Mouse (Mus musculus): Measurements from ENCODE around the gene Dok1.

Dok1 gene

DNA sequence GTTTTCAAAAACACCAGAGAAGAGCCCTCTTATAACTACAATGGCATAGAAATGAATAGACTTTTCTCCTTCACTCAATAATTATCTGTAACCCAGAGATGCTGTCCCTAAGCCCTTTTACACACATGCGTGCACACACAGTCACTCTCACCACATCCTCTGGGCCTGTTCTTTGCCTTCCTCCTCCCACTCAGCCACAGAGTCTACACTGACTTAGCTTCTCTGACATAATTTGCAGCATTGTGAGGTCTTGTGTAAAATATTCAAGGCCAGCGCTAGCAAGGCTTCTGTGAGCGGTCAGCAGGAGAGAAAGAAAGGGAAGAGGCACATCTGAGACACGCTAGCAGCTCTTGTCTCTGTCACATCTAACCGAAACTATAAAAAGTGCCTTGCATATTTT is 19.8 kb downstream of the Dok1 start:
- no peak for DNase-seq

DNA sequence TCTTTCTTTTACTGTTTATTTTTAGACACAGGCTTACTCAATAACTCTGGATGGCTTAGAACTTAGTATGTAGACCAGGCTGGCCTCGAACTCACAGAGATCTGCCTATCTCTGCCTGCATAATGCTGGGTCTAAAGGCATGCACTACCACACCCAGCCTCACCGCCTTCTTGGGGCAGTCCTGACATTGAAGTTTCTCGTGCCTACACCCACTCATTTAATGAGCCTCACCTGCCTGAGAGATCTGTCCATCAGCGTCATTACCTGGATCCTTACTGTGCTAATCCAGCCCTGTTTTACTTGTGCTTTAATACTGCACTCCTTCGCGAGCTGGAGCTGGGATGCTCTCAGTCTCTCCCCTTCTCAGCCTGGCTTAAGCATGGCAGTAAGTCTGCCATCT is 21.5 kb downstream of the Dok1 start:
- no peak for DNase-seq

DNA sequence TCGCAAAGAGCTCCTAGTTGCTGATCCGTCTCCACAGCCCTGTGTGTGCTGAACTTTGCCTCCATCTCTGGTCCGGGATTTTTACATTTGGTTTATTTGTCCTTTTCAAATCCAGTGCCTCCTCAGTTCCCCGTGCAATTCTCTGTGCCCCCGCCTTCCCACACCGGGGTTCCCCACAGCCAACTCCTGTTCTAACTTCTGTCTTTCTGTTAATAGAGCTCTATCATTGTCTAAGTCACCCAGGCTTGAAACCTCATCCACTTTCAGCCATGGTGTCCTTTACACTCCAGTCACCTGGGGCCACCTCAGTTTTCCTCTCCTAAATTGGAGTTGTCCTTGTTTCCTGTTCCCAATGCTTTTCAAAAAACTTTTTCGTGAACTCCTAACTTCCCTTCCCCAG is 22.0 kb downstream of the Dok1 start:
- DNase-seq, result no peak

DNA sequence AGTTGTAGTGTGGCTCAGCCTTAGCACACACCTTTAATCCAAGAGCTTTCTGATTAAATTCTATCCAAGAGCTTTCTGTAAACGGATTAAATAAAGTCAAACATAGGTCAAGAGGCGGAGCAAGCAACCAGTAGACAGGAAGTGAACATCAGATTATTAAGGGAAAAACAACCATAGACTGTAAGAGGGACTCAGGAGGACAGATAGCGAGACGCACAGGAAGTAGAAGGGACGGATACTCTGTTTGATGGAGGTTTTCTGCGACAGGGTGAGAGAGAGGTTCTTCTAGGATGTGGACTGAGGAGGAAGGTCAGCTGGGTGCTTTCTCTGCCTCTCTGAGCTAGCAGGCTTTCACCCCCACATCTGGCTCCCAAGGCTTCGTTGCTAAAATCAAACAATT is 23.3 kb downstream of the Dok1 start:
- no peak for DNase-seq

DNA sequence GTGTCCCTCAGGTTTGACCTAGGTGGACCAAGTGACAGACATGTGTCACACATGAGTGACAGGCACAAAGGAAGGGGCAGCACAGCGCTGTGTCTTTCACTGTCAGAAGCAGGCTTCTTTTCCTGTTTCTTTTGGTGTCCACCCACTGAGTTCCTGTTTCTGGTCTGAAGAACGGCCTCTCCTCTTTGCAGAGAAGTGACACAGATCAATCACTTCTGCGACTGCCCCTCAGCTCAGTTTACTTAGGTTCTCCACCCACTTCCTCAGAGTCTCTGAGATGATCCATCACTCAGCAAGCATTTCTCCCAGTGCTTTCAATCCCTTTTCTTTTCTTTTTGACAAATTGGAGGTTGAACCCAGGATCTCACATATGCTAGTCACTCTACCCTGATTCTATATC is 24.6 kb downstream of the Dok1 start:
- peak; percentile 60 for DNase-seq

DNA sequence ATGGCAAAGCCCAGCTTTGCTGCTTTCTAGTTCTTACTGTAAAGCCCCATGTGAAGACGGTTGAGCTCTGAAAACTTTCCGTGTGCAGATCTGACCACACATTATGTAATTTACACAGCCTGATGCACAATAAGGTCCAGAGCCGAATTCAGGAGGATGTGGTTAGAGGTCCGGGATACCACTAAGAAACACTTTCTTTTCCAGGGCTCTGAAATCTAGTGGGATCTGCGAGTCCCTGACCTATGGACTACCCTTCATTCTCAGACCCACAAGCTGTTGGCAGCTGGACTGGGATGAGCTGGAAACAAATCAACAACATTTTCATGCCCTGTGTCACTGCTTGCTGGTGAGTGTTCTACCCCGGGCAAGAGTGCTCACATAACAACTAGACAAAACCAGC is 27.2 kb downstream of the Dok1 start:
- no peak for DNase-seq

DNA sequence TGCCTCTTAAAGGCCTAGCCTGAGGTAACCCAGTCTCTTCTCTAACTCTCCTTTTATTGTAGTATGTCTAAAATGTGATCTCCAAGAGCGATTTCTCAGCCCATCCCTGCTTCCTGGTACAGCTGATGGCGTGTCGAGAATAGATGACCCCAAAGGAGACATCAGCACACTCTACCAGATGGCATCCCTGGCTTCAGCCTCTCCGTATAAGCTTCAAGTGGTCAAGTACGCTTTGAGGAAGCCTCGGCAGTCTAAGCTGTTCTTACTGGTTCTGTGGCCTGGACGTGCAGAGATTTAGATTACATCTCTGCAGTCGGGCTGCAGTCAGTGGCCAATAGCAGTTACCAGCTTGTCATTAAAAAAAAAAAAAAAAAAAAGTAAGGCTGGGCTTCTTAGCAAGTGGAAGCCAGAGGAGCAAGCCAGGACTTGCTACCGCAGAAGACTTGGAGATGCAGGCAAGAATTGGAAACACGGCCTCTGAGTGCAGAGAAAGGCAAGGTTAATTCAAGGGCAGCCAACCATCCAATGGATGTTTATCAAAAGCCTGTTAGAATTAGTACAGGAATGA is 27.7 kb downstream of the Dok1 start:
- no peak for DNase-seq

DNA sequence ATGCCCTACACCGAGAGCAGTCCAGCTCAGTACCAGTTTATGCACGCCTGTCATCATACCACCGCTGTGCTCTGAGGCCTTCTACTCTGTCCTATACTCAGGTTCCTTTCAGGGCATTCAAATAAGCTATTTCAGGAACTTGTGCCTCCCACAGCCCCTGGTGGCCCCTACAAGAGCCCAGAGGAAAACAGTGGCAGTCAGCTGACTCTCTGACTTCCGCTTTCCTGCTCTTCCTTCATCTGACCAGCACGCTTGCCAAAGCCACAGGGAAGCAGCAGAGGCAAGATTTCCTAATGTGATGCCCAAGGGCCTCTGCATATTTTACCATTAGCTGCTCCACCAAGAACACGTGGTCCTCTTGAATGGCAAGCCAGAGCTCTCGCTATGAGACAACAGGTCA is 28.4 kb downstream of the Dok1 start:
- DNase-seq, result peak; percentile 58

DNA sequence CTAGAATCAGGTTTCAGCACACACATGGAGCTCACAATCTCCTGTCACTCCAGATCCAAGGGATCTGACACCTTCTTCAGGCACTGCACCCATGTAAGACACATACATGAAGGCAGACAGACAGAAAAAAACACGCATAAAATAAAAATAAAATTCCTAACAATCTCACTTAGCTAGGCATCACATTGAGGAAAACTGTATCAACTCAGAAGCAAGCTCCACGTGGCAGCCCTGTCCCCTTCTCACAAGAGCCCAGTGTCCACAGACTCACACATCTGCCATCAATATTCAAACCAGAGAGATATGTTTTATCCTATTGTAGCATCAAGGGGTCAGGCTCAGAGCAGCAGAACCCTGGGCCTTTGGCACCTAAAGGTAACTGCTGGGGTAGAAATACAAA is 29.0 kb downstream of the Dok1 start:
- DNase-seq, result no peak

DNA sequence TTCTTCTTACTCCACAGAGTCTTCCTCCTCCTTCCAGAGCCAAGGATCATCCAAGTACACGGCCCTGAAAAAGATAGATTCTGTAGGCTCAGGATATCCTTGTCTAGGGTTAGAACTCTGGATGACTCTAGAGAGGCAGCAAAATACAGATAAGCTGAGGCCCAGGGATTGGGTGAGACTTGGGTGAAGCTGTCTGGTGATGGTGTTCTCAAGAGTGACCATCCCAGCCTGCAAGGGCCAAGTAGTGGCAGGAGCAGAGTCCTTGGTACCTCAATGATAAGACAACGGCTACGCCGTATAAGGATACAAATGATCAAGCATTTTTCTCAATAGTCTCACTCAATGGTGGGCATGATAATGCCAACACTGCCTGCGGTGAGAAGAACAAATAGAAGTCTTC is 29.4 kb downstream of the Dok1 start:
- no peak for DNase-seq

DNA sequence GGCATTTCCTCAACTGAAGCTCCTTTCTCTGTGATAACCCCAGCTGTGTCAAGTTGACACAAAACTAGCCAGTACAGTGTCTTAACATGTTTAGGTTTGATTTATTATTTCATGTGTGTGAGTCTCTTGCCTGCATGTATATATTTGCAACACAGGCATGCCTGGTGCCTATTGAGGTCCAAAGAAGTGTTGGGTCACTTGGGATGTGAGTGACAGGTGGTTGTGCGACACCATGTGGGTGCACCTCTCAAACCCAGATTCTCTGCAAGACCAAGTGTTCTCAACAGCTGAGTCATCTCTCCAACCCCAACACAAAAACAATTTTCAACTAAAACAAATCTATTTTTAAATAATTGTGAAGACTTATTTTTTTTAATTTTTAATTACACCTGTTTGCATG is 30.2 kb downstream of the Dok1 start:
- no peak for DNase-seq

DNA sequence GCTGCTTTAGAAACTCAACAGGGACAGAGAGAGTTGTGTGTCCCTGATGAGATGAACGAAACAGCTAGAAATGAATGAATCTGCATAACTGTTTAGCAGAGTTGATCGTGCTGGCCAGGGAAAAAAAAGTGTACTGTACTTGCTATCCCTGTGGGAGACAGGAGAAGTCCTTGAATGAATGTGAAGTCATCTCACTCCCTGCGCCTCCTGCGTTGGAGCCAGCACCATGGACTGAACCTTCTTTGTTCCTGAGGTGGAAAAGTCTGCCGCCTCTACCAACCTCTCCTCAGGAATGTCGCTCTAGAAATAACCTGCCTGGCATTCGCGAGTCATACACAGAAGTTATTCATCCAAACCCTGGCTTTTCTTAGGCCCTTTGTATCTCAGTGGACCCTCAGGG is 33.3 kb downstream of the Dok1 start:
- DNase-seq, result no peak

DNA sequence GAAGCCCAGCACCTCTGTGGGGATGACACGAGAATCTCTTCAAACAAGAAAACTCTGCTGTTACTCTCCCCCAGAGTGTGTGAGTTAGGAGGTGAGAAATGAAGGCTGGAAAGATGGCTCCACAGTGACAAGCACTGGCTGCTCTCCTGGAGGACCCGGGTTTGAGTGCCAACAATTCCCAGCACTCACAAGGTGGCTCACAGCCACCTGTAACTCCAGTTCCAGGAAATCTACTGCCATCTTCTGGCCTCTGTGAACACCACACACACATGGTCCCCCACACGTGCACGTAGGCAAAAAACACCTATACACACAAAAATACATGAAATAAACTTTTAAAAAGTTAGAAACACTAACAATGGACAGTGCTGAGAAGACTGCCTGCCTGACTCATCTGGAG is 34.9 kb downstream of the Dok1 start:
- DNase-seq, result no peak

DNA sequence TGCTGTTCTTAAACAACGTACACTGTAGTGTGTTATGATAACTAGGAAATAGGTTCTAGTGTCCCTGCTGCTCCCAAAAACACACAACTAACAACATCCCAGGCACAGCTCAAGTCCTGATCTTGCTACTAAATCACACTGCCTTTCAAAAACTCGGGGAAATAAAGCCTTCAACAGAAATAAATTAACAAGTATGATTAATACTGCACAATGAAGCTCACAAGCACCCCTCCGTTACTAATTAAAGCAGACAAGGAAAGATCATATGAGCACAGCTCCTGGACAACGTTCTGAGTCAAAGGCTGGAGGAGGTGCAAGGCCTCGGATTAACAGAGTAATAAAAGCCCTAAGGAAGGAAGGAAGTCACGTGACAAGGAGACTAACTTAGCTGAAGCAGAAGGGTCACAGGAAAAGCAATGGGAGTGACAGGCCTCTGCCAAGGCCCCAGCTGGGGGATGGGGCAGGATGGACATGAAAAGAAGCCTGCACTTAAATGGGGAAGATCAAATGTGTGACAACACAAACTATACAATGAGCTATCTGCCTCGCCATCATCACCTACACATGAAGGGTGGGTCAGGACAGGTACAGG is 35.7 kb downstream of the Dok1 start:
- peak; percentile 67 for DNase-seq

DNA sequence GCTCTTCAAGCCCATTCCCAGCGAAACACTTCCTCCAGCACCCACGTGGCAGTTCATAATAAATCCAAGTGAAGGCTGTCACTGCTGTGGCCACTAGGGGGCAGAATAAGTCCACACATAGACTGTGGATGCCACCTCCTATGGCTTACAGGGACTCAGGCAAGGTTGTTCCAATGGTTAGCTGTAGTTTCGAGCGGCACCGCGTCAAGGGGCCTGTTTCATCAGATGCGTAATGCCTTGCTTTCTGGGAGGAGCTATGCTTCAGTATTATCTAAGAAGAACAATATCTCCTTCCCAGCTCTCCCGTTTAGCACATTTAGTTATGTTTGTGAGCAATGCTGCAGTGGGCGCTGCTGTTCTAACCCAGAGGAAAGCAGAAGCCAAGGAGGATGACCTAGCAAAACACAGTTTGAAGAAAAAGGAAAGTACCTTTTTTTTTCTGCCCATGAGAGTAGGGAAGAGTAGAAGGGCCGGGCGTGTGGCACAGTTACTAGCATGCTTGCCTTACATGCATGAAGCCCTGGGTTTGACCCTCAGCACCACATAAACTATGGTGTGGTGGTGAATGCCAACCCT is 36.4 kb downstream of the Dok1 start:
- peak; percentile 95 for DNase-seq

DNA sequence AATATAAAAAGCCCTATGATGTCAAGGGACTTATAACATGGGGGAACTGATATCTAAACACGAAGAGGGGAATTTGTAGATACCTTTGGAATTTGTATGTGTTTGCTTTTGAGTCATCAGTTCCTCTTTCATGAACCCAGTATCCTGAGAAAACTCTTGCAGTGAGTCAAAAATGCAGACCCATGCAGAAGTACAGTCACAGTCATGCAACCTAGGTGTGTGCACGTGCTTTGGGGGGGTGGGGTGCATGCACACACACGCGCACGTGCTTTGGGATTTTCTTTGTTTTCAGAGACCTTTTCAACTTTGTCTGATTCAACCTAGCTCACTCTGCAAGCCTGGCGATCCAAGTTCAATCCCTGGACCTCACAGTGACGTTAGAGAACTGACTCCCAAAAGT is 38.9 kb downstream of the Dok1 start:
- DNase-seq, result no peak

DNA sequence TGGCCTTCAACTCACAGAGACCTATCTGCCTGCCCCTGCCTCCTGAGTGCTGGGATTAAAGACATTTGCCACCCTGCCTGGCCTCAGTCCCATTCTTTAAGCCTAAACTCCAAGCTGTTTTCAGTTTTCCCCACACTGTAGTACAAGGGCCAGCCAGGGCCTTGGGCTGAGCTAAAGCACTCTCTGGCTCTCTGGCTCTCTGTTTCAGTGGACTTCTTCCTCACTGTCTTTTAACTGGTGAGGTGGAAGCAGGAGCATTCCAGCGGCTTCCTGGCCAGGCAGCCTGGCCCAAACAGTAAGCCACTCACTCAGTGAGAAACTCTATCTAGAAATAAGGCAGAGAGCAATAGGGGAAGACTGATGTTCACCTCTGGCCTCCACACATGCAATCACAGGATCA is 39.6 kb downstream of the Dok1 start:
- no peak for DNase-seq

DNA sequence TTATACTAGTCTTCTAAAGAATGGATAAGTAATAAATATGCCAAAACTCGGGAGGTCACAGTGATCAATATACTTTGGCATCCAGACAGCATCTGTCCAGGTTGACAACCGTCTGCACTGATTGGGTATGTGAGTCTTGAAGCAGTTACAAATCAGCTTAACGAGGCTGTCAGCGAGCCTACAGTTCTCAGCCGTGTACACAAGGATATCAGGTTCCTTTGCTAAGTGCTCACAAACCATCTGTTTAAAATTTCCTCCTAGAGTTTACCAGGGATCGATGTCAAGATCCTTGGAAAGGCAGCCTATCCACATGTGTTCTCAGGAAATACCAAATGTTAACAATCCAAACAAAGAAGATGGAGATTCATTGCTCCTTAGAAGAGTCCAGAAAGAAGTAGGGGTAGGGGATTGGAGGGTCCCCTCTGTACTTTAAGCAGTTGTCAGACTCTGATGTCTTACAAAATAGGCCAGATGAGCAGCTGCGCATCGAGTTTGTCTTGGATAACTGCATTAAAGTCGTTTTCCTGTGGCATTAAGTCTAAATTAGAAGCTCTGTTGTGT is 45.8 kb downstream of the Dok1 start:
- DNase-seq, result no peak
